Comparison of ENCODE assay signal across 25 mouse cellular contexts in the genomic region with DNA sequence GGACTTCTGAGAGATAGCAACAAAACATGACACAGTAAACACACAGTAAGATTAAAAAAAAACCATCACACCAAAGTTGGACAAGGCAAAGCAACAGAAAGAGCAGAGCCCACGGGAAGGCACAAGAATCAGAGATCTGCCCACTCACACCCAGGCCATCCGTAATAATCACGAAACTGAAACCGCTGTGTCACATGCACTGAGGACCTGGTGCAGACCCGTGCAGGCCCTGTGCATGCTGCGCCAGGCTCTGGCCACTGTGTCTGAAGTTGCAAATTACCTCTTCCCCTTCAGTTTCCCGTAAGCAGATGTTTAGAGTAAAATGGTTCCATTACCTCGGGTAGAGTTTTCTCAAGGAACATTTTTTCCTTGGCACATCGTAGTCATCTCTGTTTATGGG.
DNase-seq lines count a peak whose midpoint lies in the region; ATAC-seq lines count a peak whose summit lies in the region.
"Had no signal": no experiment of that assay in that cellular context is flagged by ENCODE, and none has a peak within 500 bp of the region (broad histone marks: within the 10 kb centered on the region; RNA-seq: fewer than 3 reads in every experiment).

No protein-coding gene starts in this region.

- DNase-seq in limb, embryonic 10.5 days (ENCODE audit: low spot score) = no peak
- no peak for DNase-seq in liver
- DNase-seq: adrenal gland, adult 8-10 months; adrenal gland, postnatal 25 days; B cell, adult 2 months; cerebellum, adult 18-20 months; cerebellum, adult 9-10 months; cerebellum, postnatal 14 days; heart, adult 18-20 months; heart, postnatal 14 days; heart, postnatal 4 days had no signal

- H3K4me1 ChIP-seq in erythroblast, embryonic 14.5 days (ENCODE audit: control insufficient read depth) = peaks cover 47% of the 10 kb centered on the region
- peaks cover 9% of the 10 kb centered on the region; the same call in 1 of the 2 replicates for H3K4me1 ChIP-seq in limb, embryonic 15.5 days
- H3K4me1 ChIP-seq in limb, embryonic 10.5 days = no peaks in the 10 kb centered on the region
- peaks cover 28% of the 10 kb centered on the region for H3K4me1 ChIP-seq in liver, embryonic 15.5 days (replicated peaks)
- peaks cover 8% of the 10 kb centered on the region for H3K4me1 ChIP-seq in liver, embryonic 16.5 days (ENCODE audit: control insufficient read depth, low read depth, low read length)
- H3K4me1 ChIP-seq in forebrain, embryonic 12.5 days = peaks cover 4% of the 10 kb centered on the region; the same call in 1 of the 2 replicates
- H3K4me1 ChIP-seq: heart, embryonic 10.5 days had no signal

- H3K9me3 ChIP-seq in erythroblast, embryonic 14.5 days (ENCODE audit: control insufficient read depth, low read length) = peaks cover 4% of the 10 kb centered on the region
- H3K9me3 ChIP-seq in limb, embryonic 15.5 days = no peaks in the 10 kb centered on the region
- H3K9me3 ChIP-seq in limb, embryonic 10.5 days (replicated peaks) = no peaks in the 10 kb centered on the region
- H3K9me3 ChIP-seq in liver, embryonic 15.5 days (replicated peaks) = no peaks in the 10 kb centered on the region
- no peaks in the 10 kb centered on the region for H3K9me3 ChIP-seq in liver, embryonic 16.5 days (replicated peaks; ENCODE audit: control insufficient read depth, low read length)
- no peaks in the 10 kb centered on the region for H3K9me3 ChIP-seq in forebrain, embryonic 12.5 days
- H3K9me3 ChIP-seq: forebrain, embryonic 13.5 days; heart, embryonic 10.5 days; heart, embryonic 13.5 days had no signal

- no peaks in the 10 kb centered on the region for H3K27me3 ChIP-seq in erythroblast, embryonic 14.5 days (ENCODE audit: control insufficient read depth)
- H3K27me3 ChIP-seq in limb, embryonic 15.5 days = no peaks in the 10 kb centered on the region
- H3K27me3 ChIP-seq in limb, embryonic 10.5 days (ENCODE audit: low read depth, poor library complexity, severe bottlenecking) = no peaks in the 10 kb centered on the region
- no peaks in the 10 kb centered on the region for H3K27me3 ChIP-seq in liver, embryonic 15.5 days
- no peaks in the 10 kb centered on the region for H3K27me3 ChIP-seq in liver, embryonic 16.5 days (ENCODE audit: control insufficient read depth, insufficient read depth, low read depth, low read length)
- no peaks in the 10 kb centered on the region for H3K27me3 ChIP-seq in forebrain, embryonic 12.5 days
- H3K27me3 ChIP-seq: forebrain, embryonic 13.5 days; heart, embryonic 13.5 days had no signal

- peak overlapping the region; percentile 38; the same call in 1 of the 2 replicates for H3K27ac ChIP-seq in limb, embryonic 15.5 days
- H3K27ac ChIP-seq in limb, embryonic 10.5 days = no peak overlapping the region
- no peak overlapping the region for H3K27ac ChIP-seq in liver, embryonic 15.5 days (replicated peaks)
- peak overlapping the region; percentile 18; the same call in 1 of the 2 replicates for H3K27ac ChIP-seq in liver, embryonic 16.5 days (ENCODE audit: low read length)
- no peak overlapping the region for H3K27ac ChIP-seq in forebrain, embryonic 12.5 days
- H3K27ac ChIP-seq: heart, embryonic 10.5 days; heart, embryonic 13.5 days; hindbrain, embryonic 14.5 days; hindbrain, postnatal 0 days had no signal

- H3K36me3 ChIP-seq in erythroblast, embryonic 14.5 days (ENCODE audit: control insufficient read depth) = peaks cover 48% of the 10 kb centered on the region
- peaks cover 36% of the 10 kb centered on the region for H3K36me3 ChIP-seq in limb, embryonic 15.5 days
- peaks cover 12% of the 10 kb centered on the region for H3K36me3 ChIP-seq in limb, embryonic 10.5 days
- H3K36me3 ChIP-seq in liver, embryonic 15.5 days (replicated peaks) = peaks cover 26% of the 10 kb centered on the region
- peaks cover 5% of the 10 kb centered on the region for H3K36me3 ChIP-seq in liver, embryonic 16.5 days (ENCODE audit: control insufficient read depth, insufficient read depth)
- peaks cover 47% of the 10 kb centered on the region for H3K36me3 ChIP-seq in forebrain, embryonic 12.5 days (replicated peaks)

- peak overlapping the region; percentile 36 for H3K4me3 ChIP-seq in erythroblast, embryonic 14.5 days (replicated peaks)
- H3K4me3 ChIP-seq in limb, embryonic 15.5 days = no peak overlapping the region
- no peak overlapping the region for H3K4me3 ChIP-seq in limb, embryonic 10.5 days
- no peak overlapping the region for H3K4me3 ChIP-seq in liver, embryonic 15.5 days (replicated peaks)
- H3K4me3 ChIP-seq in liver, embryonic 16.5 days (ENCODE audit: low read depth, low read length) = no peak overlapping the region
- no peak overlapping the region for H3K4me3 ChIP-seq in forebrain, embryonic 12.5 days (replicated peaks)
- H3K4me3 ChIP-seq: forebrain, embryonic 13.5 days; heart, embryonic 10.5 days; heart, embryonic 13.5 days had no signal

- ATAC-seq in erythroblast, adult 5-6 weeks (replicated peaks; ENCODE audit: low FRiP score, poor library complexity, severe bottlenecking) = no peak
- no peak for ATAC-seq in limb, embryonic 15.5 days (ENCODE audit: insufficient number of reproducible peaks, low FRiP score, low TSS enrichment, low read depth)
- no peak for ATAC-seq in liver, embryonic 15.5 days (ENCODE audit: insufficient read depth)
- ATAC-seq in liver, embryonic 16.5 days (ENCODE audit: low read depth) = no peak
- no peak for ATAC-seq in forebrain, embryonic 12.5 days (ENCODE audit: low FRiP score)
- ATAC-seq: activated CD4-positive, CD25-positive, alpha-beta regulatory T cell, adult 4 months; forebrain, embryonic 13.5 days; hindbrain, postnatal 0 days; inflammation-experienced regulatory T-cells, adult 6 months; intestine, embryonic 16.5 days had no signal

- 75% methylated on average over 9 of the region's 9 CpGs for WGBS in limb, embryonic 15.5 days
- WGBS in limb, embryonic 10.5 days = 90% methylated on average over 9 of the region's 9 CpGs
- 74% methylated on average over 9 of the region's 9 CpGs for WGBS in liver, embryonic 15.5 days (ENCODE audit: insufficient replicate concordance)
- WGBS in liver, embryonic 16.5 days (ENCODE audit: insufficient replicate concordance) = 81% methylated on average over 9 of the region's 9 CpGs
- WGBS in forebrain, embryonic 12.5 days = 89% methylated on average over 9 of the region's 9 CpGs

- no peak overlapping the region for H3K4me2 ChIP-seq in limb, embryonic 15.5 days
- peak overlapping the region; percentile 19; the same call in 1 of the 2 replicates for H3K4me2 ChIP-seq in liver, embryonic 15.5 days
- no peak overlapping the region for H3K4me2 ChIP-seq in liver, embryonic 16.5 days (ENCODE audit: low read depth, low read length)
- H3K4me2 ChIP-seq in forebrain, embryonic 12.5 days = no peak overlapping the region
- H3K4me2 ChIP-seq: heart, embryonic 13.5 days; hindbrain, embryonic 14.5 days had no signal

- no peak overlapping the region for H3K9ac ChIP-seq in limb, embryonic 15.5 days
- no peak overlapping the region for H3K9ac ChIP-seq in liver, embryonic 15.5 days
- no peak overlapping the region for H3K9ac ChIP-seq in liver, embryonic 16.5 days (ENCODE audit: low read depth, low read length)
- no peak overlapping the region for H3K9ac ChIP-seq in forebrain, embryonic 12.5 days
- H3K9ac ChIP-seq: forebrain, embryonic 13.5 days; heart, embryonic 13.5 days; hindbrain, embryonic 14.5 days had no signal

Comparison
In these comparisons a context has a peak if more than half of its experiments do, and no peak if none do; other contexts are left out.
1. H3K27ac ChIP-seq: peak in limb, embryonic 15.5 days (single experiment) and liver, embryonic 16.5 days (single experiment); none in limb, embryonic 10.5 days (single experiment), liver, embryonic 15.5 days (single experiment) and forebrain, embryonic 12.5 days (single experiment).